Mouse (Mus musculus) B cell, adult 2 months (primary cell): ENCODE measurements around the gene Fzr1.

Experiments
- DNase-seq, 2 experiments: peaks; one replicate each; pipeline ENCODE4 v3.0.0; 2022

Gene Fzr1

GRCm38 (mm10) chr10:81378553-81379182 lies 352 bp upstream of the Fzr1 start:
- DNase-seq = peak; percentile 100

GRCm38 (mm10) chr10:81377362-81377664 lies 1.0 kb downstream of the Fzr1 start:
- DNase-seq = no peak

- no peak for DNase-seq
These were observed 1.6 kb downstream of the Fzr1 start for GRCm38 (mm10) chr10:81376561-81377361.

GRCm38 (mm10) chr10:81375322-81375721 lies 3.0 kb downstream of the Fzr1 start:
- DNase-seq = no peak

- no peak for DNase-seq
These were observed 11.2 kb downstream of the Fzr1 start for GRCm38 (mm10) chr10:81367207-81367495.

- no peak for DNase-seq
These were observed 11.7 kb downstream of the Fzr1 start for GRCm38 (mm10) chr10:81366477-81367206.

GRCm38 (mm10) chr10:81365672-81366476 lies 12.4 kb downstream of the Fzr1 start, which contains the start of gene 4930404N11Rik:
TSS of gene 4930404N11Rik (minus strand) at chr10:81365816.
- DNase-seq = no peak

- DNase-seq = no peak
These were observed 13.2 kb downstream of the Fzr1 start for GRCm38 (mm10) chr10:81365073-81365472.

- no peak for DNase-seq
These were observed 13.7 kb downstream of the Fzr1 start for GRCm38 (mm10) chr10:81364666-81365065.

- no peak for DNase-seq
These were observed 14.6 kb downstream of the Fzr1 start for GRCm38 (mm10) chr10:81363436-81364346.

GRCm38 (mm10) chr10:81362336-81362949 lies 15.9 kb downstream of the Fzr1 start:
- no peak for DNase-seq

- DNase-seq = no peak
These were observed 17.6 kb downstream of the Fzr1 start for GRCm38 (mm10) chr10:81360721-81361120.

GRCm38 (mm10) chr10:81358841-81359240 lies 19.5 kb downstream of the Fzr1 start:
- no peak for DNase-seq

GRCm38 (mm10) chr10:81358209-81358608 lies 20.1 kb downstream of the Fzr1 start:
- DNase-seq = no peak

- peak; percentile 85 to 87 for DNase-seq
These were observed 21.1 kb downstream of the Fzr1 start, which contains the start of gene Mfsd12 for GRCm38 (mm10) chr10:81356991-81357844. TSS of gene Mfsd12 (plus strand) at chr10:81357491.

- peak; percentile 73 to 79 for DNase-seq
These were observed 21.8 kb downstream of the Fzr1 start for GRCm38 (mm10) chr10:81356352-81356990.

- no peak for DNase-seq
These were observed 22.8 kb downstream of the Fzr1 start for GRCm38 (mm10) chr10:81355533-81355932.

- no peak for DNase-seq
These were observed 23.4 kb downstream of the Fzr1 start for GRCm38 (mm10) chr10:81354738-81355477.

- DNase-seq = peak; percentile 36 to 47
These were observed 26.5 kb downstream of the Fzr1 start for GRCm38 (mm10) chr10:81351678-81352291.
